Mouse (Mus musculus) frontal cortex, postnatal 14 days (tissue): ENCODE measurements around the gene Aurka.

ENCODE experiments used
- DNase-seq, 2 experiments: peaks; one replicate each; pipeline ENCODE4 v3.0.0; 2022; ENCODE audit warnings: low spot score in 2 of 2

Aurka gene

GRCm38 (mm10) chr2:172329179-172329578 lies 41.2 kb downstream of the Aurka start:
- peak; percentile 52 to 72 for DNase-seq

GRCm38 (mm10) chr2:172328248-172328647 lies 42.1 kb downstream of the Aurka start:
- no peak for DNase-seq

DNA sequence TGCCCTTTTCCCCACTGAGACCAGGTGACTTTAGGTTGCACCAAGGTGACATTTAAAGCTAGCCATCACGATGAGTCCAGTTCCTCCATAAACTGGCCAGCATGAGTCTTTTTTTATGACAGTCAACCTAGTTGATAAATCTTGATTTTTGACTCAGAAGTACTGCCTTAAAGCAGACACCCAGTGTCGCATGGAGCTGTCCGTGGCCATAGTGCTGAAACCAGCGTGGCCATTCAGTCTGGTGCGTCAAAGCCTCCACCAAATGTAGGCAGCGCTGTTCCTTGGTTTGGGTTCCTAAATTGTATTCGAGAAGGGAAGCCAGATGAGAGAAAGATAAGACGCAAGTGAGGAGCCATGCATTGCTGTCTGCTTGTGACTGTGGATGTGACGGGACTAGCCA lies 49.5 kb downstream of the Aurka start:
- DNase-seq: no peak

- DNase-seq: no peak
These were observed 58.6 kb downstream of the Aurka start for GRCm38 (mm10) chr2:172311731-172312130.

- DNase-seq: no peak
These were observed 63.8 kb downstream of the Aurka start for GRCm38 (mm10) chr2:172306544-172306943.
